8 mouse cellular contexts compared by ENCODE assay signal in genomic region chr19:45075323-45076035, GRCm38 (mm10). TPM values are rescaled to one million over a fixed set of nuclear protein-coding genes. Genes with fewer than 3 reads are reported as not detected.
DNase-seq lines count a peak whose midpoint lies in the region; ATAC-seq and TF ChIP-seq lines count a peak whose summit lies in the region.

No protein-coding gene starts in this region.

- TF ChIP-seq CTCF in lung, adult 2 months (IDR thresholded peaks at IDR 0.05; ENCODE audit: insufficient read depth, low read length) = no peak
- 0 out of 2 replicates have a peak, but pooled peaks have one; percentile 12 for TF ChIP-seq CTCF in bone marrow, adult 2 months (IDR thresholded peaks at IDR 0.05; ENCODE audit: control insufficient read depth, insufficient read depth, low read length)

- peak overlapping the region; percentile 97 for H3K4me2 ChIP-seq in heart, embryonic 13.5 days
- H3K4me2 ChIP-seq in limb, embryonic 14.5 days (replicated peaks; ENCODE audit: low read depth, low read length, severe bottlenecking) = peak overlapping the region; percentile 93
- peak overlapping the region; percentile 99 for H3K4me2 ChIP-seq in neural tube, embryonic 15.5 days

- no peaks in the 10 kb centered on the region for H3K9me3 ChIP-seq in heart, embryonic 13.5 days
- H3K9me3 ChIP-seq in limb, embryonic 14.5 days (ENCODE audit: control insufficient read depth, low read length) = no peaks in the 10 kb centered on the region
- H3K9me3 ChIP-seq in neural tube, embryonic 15.5 days (replicated peaks) = no peaks in the 10 kb centered on the region

- H3K9ac ChIP-seq in heart, embryonic 13.5 days = peak overlapping the region; percentile 92
- H3K9ac ChIP-seq in limb, embryonic 14.5 days (ENCODE audit: low read depth, low read length, severe bottlenecking) = peak overlapping the region; percentile 78
- peak overlapping the region; percentile 88 for H3K9ac ChIP-seq in neural tube, embryonic 15.5 days (replicated peaks)

- ATAC-seq in heart, embryonic 13.5 days (ENCODE audit: extremely low read depth, insufficient number of reproducible peaks, low FRiP score, low TSS enrichment) = 0 out of 2 replicates have a peak, but pooled peaks have one; percentile 9
- peak; percentile 45 for ATAC-seq in limb, embryonic 14.5 days (ENCODE audit: low FRiP score, low read depth)
- peak; percentile 28; the same call in 1 of the 2 replicates for ATAC-seq in neural tube, embryonic 15.5 days (ENCODE audit: low FRiP score)

- peaks cover 4% of the 10 kb centered on the region for H3K4me1 ChIP-seq in lung, adult 2 months (ENCODE audit: control insufficient read depth, insufficient read depth, low read length)
- H3K4me1 ChIP-seq in bone marrow, adult 2 months (ENCODE audit: control insufficient read depth, insufficient read depth, low read length) = peaks cover 1% of the 10 kb centered on the region; the same call in 1 of the 2 replicates
- peaks cover 59% of the 10 kb centered on the region for H3K4me1 ChIP-seq in heart, embryonic 13.5 days
- H3K4me1 ChIP-seq in limb, embryonic 14.5 days (ENCODE audit: control insufficient read depth, insufficient read depth, low read length) = peaks cover 45% of the 10 kb centered on the region
- peaks cover 49% of the 10 kb centered on the region for H3K4me1 ChIP-seq in neural tube, embryonic 15.5 days

- H3K4me3 ChIP-seq in lung, adult 2 months (replicated peaks; ENCODE audit: extremely low read depth, low read depth, low read length) = peak overlapping the region; percentile 74
- H3K4me3 ChIP-seq in bone marrow, adult 2 months (replicated peaks; ENCODE audit: control insufficient read depth, low read depth, low read length) = peak overlapping the region; percentile 78
- H3K4me3 ChIP-seq in heart, embryonic 13.5 days = peak overlapping the region; percentile 70
- peak overlapping the region; percentile 73 for H3K4me3 ChIP-seq in limb, embryonic 14.5 days (replicated peaks; ENCODE audit: low read length)
- H3K4me3 ChIP-seq in neural tube, embryonic 15.5 days (replicated peaks) = peak overlapping the region; percentile 70

- peaks cover 64% of the 10 kb centered on the region for H3K27me3 ChIP-seq in heart, embryonic 13.5 days (replicated peaks)
- peaks cover 50% of the 10 kb centered on the region for H3K27me3 ChIP-seq in limb, embryonic 14.5 days (ENCODE audit: control insufficient read depth, insufficient read depth, low read length)
- peaks cover 79% of the 10 kb centered on the region for H3K27me3 ChIP-seq in neural tube, embryonic 15.5 days (replicated peaks)

- WGBS in lung, adult 2 months = 1% methylated on average over 32 of the region's 32 CpGs
- WGBS in bone marrow, adult 2 months = 1% methylated on average over 32 of the region's 32 CpGs
- WGBS in heart, embryonic 13.5 days = under 1% methylated on average over 32 of the region's 32 CpGs
- WGBS in limb, embryonic 14.5 days = under 1% methylated on average over 32 of the region's 32 CpGs
- under 1% methylated on average over 32 of the region's 32 CpGs for WGBS in neural tube, embryonic 15.5 days

- no peaks in the 10 kb centered on the region for H3K36me3 ChIP-seq in heart, embryonic 13.5 days
- H3K36me3 ChIP-seq in limb, embryonic 14.5 days (ENCODE audit: control insufficient read depth, insufficient read depth, low read length) = no peaks in the 10 kb centered on the region
- H3K36me3 ChIP-seq in neural tube, embryonic 15.5 days = no peaks in the 10 kb centered on the region

- peak overlapping the region; percentile 28 for H3K27ac ChIP-seq in bone marrow, adult 2 months (ENCODE audit: control insufficient read depth, insufficient read depth, low read depth, low read length, poor library complexity)
- peak overlapping the region; percentile 95 for H3K27ac ChIP-seq in heart, embryonic 13.5 days (replicated peaks)
- peak overlapping the region; percentile 99 for H3K27ac ChIP-seq in limb, embryonic 14.5 days (replicated peaks; ENCODE audit: low read depth, low read length)
- H3K27ac ChIP-seq in neural tube, embryonic 15.5 days (replicated peaks) = peak overlapping the region; percentile 95

- peak; percentile 36 for DNase-seq in lung, adult 2 months
- no peak for DNase-seq in lung, postnatal 36 days
- DNase-seq in limb, embryonic 14.5 days (ENCODE audit: low spot score) = peak; percentile 60
- no peak for DNase-seq in Muller cell, postnatal 12 days (ENCODE audit: inconsistent ontology term)
- no peak for DNase-seq in frontal cortex, postnatal 10 days (ENCODE audit: low spot score in 2 of 2)

- peak; percentile 2; the same call in 1 of the 2 replicates for TF ChIP-seq POLR2A in lung, adult 2 months (IDR thresholded peaks at IDR 0.05; ENCODE audit: borderline replicate concordance, extremely low read depth, low read depth, low read length)
- no peak for TF ChIP-seq POLR2A in bone marrow, adult 2 months (IDR thresholded peaks at IDR 0.05; ENCODE audit: borderline replicate concordance, control insufficient read depth, low read depth, low read length)
- no peak for TF ChIP-seq POLR2A in limb, embryonic 14.5 days (IDR thresholded peaks at IDR 0.05; ENCODE audit: borderline replicate concordance, extremely low read depth, insufficient read depth, insufficient read length)

RNA-seq across cellular contexts. Expression of gene Kazald1, which starts 0.4 kb away (rescaled TPM):
- 10.4 and 11.0 TPM in 2 replicates for polyA plus RNA-seq in lung, adult 2 months (2012; rRNA removed)
- 1.4 and 2.2 TPM in 2 replicates for polyA plus RNA-seq in bone marrow, adult 2 months (2011; ENCODE audit: insufficient read depth, insufficient read length, low replicate concordance, missing spikeins)
- 5.8 and 6.5 TPM in 2 replicates for polyA plus RNA-seq in heart, embryonic 13.5 days (2015; fragmentation: Nextera tagmentation; extraction: Ambion mirVana)
- 20.5 and 22.9 TPM in 2 replicates for polyA plus RNA-seq in limb, embryonic 14.5 days (2012; rRNA removed)
- 31.1 and 33.1 TPM in 2 replicates for polyA plus RNA-seq in limb, embryonic 14.5 days (2014; fragmentation: Nextera tagmentation; extraction: Ambion mirVana)
- polyA plus RNA-seq in neural tube, embryonic 15.5 days (2015; fragmentation: Nextera tagmentation; extraction: Ambion mirVana) = 3.0 and 5.3 TPM in 2 replicates

RNA-seq across cellular contexts. Expression of gene Sfxn3, which starts 28.2 kb away (rescaled TPM):
- polyA plus RNA-seq in lung, adult 2 months (2012; rRNA removed) = 61.8 and 84.2 TPM in 2 replicates
- 8.1 and 13.5 TPM in 2 replicates for polyA plus RNA-seq in bone marrow, adult 2 months (2011; ENCODE audit: insufficient read depth, insufficient read length, low replicate concordance, missing spikeins)
- 17.6 and 19.6 TPM in 2 replicates for polyA plus RNA-seq in heart, embryonic 13.5 days (2015; fragmentation: Nextera tagmentation; extraction: Ambion mirVana)
- polyA plus RNA-seq in limb, embryonic 14.5 days (2012; rRNA removed) = 44.9 and 48.0 TPM in 2 replicates
- polyA plus RNA-seq in limb, embryonic 14.5 days (2014; fragmentation: Nextera tagmentation; extraction: Ambion mirVana) = 30.5 and 32.5 TPM in 2 replicates
- 68.6 and 75.8 TPM in 2 replicates for polyA plus RNA-seq in neural tube, embryonic 15.5 days (2015; fragmentation: Nextera tagmentation; extraction: Ambion mirVana)

RNA-seq across cellular contexts. Expression of gene Pdzd7, which starts 30.0 kb away (rescaled TPM):
- 0.64 and 1.2 TPM in 2 replicates for polyA plus RNA-seq in lung, adult 2 months (2012; rRNA removed)
- not detected in 2 replicates for polyA plus RNA-seq in bone marrow, adult 2 months (2011; ENCODE audit: insufficient read depth, insufficient read length, low replicate concordance, missing spikeins)
- 0.15 TPM in 1 of 2 replicates, not detected in the other for polyA plus RNA-seq in heart, embryonic 13.5 days (2015; fragmentation: Nextera tagmentation; extraction: Ambion mirVana)
- polyA plus RNA-seq in limb, embryonic 14.5 days (2012; rRNA removed) = 0.85 and 0.99 TPM in 2 replicates
- polyA plus RNA-seq in limb, embryonic 14.5 days (2014; fragmentation: Nextera tagmentation; extraction: Ambion mirVana) = 0.26 and 0.47 TPM in 2 replicates
- 1.5 and 2.6 TPM in 2 replicates for polyA plus RNA-seq in neural tube, embryonic 15.5 days (2015; fragmentation: Nextera tagmentation; extraction: Ambion mirVana)

Comparison
In these comparisons a context has a peak if more than half of its experiments do, and no peak if none do; other contexts are left out.
1. DNase-seq: peak in lung, adult 2 months (single experiment) and limb, embryonic 14.5 days (single experiment); none in lung, postnatal 36 days (single experiment), Muller cell, postnatal 12 days (single experiment) and frontal cortex, postnatal 10 days (0 of 2).
2. H3K27ac ChIP-seq: peak in every context shown above with its lines; median percentile 99 in limb, embryonic 14.5 days; 95 in heart, embryonic 13.5 days; 95 in neural tube, embryonic 15.5 days; 28 in bone marrow, adult 2 months.
3. Peak in every context shown above with its lines, with median percentiles within 50 percentile points of each other: H3K4me3 ChIP-seq, ATAC-seq, H3K4me2 ChIP-seq and H3K9ac ChIP-seq.